Mouse (Mus musculus) adrenal gland, adult (tissue): ENCODE measurements around the gene Mfsd8.
"Not testable (repeated sequence)": the region's sequence is repeated elsewhere in the genome, so short reads cannot be mapped to it uniquely, and the experiment has no call there.

Experiments
- DNase-seq, 2 experiments: peaks; one replicate each; pipeline ENCODE4 v3.0.0; 2022 to 2023; ENCODE audit warnings: low spot score in 1 of 2; ENCODE audit not compliant: inconsistent age in 2 of 2

Gene Mfsd8

GRCm38 (mm10) chr3:40846473-40846956 lies at the start of gene Mfsd8:
Gene Mfsd8, minus strand, starts transcription at chr3:40846886.
- DNase-seq, result peak; percentile 98

- DNase-seq, result peak in 1 of 2 experiments; percentile 74
Measured at GRCm38 (mm10) chr3:40894336-40894735, 47.6 kb upstream of the Mfsd8 start.

- DNase-seq, result peak; percentile 99
Measured at GRCm38 (mm10) chr3:40893816-40894258, 47.2 kb upstream of the Mfsd8 start.

DNA sequence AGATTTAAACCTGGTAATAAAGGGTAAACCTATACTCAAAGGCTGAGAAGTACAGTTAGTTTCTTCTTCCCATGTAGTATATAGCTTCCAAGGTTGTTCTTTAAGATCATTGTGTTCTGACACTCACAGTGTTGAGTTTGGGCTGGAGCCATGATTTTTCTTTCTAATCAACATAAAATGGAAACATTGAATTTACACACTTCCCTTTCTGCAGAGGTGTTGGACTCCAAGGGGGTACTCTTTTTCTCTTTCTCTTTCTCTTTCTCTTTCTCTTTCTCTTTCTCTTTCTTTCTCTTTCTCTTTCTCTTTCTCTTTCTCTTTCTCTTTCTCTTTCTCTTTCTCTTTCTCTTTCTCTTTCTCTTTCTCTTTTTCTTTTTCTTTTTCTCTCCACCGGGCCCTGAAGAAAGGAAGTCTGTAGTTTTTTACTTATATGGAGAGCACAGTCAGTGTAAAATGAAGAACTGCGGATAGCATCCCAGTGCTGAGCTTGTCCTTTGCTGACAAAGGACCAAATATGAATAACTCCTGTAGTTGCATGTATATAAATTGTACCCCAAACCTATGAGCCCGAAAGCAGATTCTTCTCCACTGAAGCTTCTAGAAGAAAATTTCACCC lies 6.5 kb upstream of the Mfsd8 start:
- DNase-seq, result not testable (repeated sequence)

DNA sequence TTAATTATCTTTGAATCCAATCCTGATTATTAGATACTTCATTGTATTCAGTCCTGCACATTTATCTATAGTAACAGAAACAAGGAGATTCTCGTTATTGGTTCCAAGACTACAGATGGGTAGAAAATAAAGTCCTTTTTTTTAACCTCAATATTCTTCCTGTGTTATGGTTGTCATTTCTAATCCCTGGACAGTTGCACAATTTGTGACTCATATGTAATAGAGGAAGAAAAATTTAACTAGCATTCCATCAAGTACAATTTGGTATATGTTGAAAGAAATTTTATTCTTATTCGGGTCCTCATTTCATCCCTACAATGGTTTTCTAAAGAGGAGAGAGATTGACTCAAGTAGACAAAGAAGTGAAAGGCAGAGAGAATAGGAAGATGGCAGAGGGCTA lies 1.2 kb upstream of the Mfsd8 start:
- not testable (repeated sequence) for DNase-seq

DNA sequence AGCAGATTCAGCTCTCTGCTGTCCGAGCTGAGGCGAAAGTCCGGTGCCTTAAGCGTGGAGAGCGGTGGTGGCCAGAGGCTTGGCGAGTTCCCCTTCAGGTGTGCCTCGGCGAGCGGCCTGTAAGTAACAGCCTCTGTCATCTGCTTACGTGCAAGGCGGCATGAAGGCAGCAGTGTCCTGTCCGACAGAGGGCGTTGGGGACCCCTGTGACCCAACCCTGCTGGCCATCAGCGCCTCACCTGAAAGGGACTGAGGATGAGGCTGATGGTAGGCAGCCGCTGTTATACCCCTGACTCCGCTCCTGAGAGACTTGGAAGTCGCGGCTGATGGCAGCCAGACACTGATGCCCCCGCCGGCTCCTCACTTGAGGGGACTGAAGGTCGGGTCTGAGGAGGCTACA lies 332 bp upstream of the Mfsd8 start:
- peak; percentile 71 to 86 for DNase-seq

DNA sequence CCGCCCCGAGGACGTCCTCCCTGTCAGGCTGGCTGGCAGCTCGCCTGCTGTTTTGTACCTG lies 101 bp upstream of the Mfsd8 start, which contains the start of gene Abhd18:
TSS of gene Abhd18 (plus strand) at position 14 of the 61 bp plus-strand sequence.
- not testable (repeated sequence) for DNase-seq

GRCm38 (mm10) chr3:40845521-40845920 lies 1.2 kb downstream of the Mfsd8 start:
- peak; percentile 17 to 74 for DNase-seq

DNA sequence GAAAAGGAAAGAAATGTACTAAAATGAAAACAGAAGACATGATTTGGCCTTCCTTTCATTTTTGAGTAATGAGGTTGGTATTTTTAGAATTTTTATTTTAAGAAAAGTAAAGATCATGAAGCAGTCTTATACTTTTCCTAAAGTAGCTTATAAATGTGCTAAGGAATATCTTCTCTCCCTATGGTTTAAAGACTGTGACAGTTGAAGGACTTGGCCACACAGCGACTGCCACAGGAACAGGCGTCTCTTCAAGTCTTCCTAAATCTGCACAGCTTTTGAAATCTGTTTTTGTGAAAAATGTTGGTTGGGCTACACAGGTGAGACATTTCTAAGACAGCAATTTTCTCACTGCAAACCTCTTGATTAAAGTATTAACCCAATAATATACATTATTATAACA lies 33.4 kb downstream of the Mfsd8 start:
- DNase-seq, result peak in 1 of 2 experiments; percentile 12

GRCm38 (mm10) chr3:40809894-40810293 lies 36.8 kb downstream of the Mfsd8 start:
- DNase-seq, result no peak

DNA sequence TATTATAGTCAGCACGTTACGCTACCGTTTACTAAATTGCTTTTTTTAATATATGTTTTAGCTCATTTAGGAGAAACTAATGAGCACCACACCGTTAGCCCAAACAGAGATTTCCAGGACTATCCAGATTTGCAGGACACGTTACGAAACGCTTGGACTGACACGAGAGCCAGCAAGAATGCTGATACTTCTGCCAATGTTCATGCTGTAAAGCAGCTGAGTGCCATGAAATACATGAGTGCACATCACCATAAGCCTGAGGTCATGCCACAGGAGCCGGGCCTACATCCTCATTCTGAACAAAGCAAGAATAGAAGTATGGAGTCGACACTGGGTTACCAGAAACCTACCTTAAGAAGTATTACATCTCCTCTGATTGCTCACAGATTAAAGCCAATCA lies 38.0 kb downstream of the Mfsd8 start:
- DNase-seq, result peak in 1 of 2 experiments; percentile 22

GRCm38 (mm10) chr3:40806871-40807270 lies 39.8 kb downstream of the Mfsd8 start:
- no peak for DNase-seq

GRCm38 (mm10) chr3:40800373-40800823 lies 46.3 kb downstream of the Mfsd8 start:
- DNase-seq, result peak in 1 of 2 experiments; percentile 58

DNA sequence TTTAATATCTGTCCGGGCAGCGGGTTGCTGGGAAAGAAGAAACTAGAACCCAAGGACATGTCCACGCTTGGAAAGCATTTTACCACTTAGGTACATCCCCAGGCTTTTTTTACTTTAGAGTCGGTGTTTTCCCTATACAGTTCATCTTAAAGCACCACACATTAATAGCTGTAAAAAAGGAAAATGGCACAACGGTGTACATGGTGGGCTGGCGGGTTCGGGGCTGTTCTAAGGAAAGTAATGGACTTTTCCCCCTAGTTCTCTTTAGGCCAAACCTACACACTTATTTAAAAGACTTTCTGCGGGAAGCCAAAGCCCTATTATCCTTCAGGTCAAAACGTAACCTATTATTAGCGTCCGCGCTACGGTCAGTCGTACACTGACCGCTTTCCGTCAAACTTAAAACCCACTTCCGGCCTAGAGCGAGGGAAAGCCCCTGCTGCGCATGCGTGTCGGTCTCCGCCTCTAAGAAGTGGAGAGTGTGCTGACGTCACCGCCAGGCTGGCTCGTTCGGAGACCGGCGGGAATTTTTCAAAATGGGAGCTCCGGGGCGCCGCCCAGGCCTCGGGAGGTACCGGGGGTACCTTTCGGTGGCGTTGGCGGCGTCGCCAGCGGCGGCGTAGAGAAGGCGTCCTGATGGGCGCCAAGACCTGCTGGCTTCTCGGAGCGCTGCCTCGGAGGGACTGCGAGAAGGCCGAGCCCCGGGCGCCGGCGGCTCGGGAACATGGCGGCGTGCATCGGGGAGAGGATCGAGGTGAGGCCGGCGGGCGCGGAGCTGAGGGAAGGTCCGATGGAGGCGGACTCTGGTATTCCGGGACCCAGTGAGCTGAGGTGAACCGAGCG lies 46.9 kb downstream of the Mfsd8 start, which contains the start of gene Plk4:
TSS of gene Plk4 (plus strand) at position 490 of the 843 bp plus-strand sequence.
- DNase-seq, result peak; percentile 97 to 98

DNA sequence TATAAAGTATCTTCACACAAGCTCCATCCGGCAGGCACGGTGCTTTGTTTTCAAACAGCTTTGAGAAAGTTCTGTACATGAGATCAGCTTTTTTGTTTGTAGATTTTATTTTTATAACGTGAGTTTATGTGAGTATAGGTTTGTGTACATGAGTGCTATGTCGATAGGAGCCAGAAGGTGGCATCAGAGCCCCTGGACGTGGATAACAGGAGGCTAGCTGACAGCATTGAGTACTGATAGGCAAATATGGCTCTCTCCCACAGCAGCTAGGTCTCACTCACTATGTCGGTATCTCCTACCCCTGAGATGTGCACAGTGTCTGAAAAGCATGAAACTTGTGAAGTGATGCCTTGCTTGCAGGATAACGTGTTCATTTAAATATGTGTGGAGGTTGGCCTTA lies 48.2 kb downstream of the Mfsd8 start:
- DNase-seq, result peak; percentile 46 to 79

- DNase-seq, result peak in 1 of 2 experiments; percentile 24
Measured at GRCm38 (mm10) chr3:40798054-40798453, 48.6 kb downstream of the Mfsd8 start.

DNA sequence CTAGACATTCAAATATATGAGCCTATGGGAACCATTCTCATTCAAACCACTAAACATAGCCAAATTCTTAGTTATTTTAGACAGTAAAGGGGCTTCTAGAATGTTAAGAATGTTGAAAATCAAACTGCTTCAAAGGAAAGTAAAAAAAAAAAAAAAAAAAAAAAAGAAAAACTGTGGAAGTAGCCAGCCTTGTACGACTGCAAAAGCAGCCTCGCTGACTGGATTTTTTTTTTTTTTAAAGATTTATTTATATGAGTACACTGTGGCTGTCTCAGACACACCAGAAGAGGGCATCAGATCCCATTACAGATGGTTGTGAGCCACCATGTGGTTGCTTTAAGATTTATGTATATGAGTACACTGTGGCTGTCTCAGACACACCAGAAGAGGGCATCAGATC lies 52.9 kb downstream of the Mfsd8 start:
- DNase-seq, result no peak
